Mouse (Mus musculus): ENCODE measurements around the gene Col6a3.

Col6a3 gene

DNA sequence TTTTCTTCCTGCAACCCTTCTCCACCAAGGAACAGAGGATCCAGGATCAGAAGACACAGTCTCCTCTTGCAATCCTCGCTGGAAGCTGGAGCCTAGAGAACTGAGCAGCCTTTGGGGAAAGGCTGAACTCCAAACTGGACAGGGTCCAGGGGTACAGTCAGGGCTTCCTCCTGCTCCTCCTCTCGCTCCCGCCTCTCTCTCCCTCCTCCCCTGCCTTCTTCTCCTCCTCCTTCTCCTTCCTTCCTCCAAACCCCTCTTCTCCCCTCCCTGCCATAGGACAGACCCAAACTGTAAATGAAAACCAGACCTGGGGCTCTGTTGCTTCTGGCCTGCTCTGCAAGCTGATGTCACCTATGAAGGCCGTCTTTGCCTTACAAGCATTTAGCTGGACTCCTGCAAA is at the start of gene Col6a3:
Gene Col6a3 (minus strand): TSS at position 136 of the 400 bp plus-strand sequence.
- DNase-seq (ENCODE audit: low spot score): no peak

DNA sequence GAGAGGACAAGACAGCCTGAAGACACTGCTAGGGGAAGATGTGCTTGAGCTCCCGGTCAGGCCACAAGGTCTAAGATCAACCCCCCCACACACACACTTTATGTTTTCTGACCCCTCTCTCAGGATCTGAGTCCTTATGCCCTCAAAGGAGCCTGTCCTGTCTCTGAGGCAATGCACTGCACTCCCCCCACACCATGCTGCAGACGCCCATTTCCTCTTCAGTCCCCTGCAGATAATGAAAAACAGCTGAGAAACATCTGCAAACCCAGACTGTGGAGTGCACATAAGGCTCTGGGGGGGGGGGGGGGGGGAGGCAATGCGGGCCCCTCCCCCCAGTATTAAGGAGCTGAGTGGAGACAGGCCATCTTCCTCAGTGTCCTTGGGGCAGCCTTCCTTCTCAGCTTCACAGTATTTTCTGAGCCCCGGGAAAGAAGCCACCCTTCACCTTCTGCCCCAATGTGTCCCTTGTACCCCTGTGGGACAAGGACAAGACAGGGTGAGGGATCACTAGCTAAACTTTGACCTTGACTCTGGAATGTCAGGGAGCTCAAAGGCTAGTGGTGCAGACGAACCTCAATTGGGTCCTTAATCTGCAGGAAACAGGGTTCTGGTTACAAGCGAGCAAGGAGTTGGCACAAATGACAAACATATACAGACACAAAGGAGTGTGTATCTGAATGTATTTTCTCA is 42.1 kb upstream of the Col6a3 start:
- DNase-seq (ENCODE audit: low spot score): no peak

DNA sequence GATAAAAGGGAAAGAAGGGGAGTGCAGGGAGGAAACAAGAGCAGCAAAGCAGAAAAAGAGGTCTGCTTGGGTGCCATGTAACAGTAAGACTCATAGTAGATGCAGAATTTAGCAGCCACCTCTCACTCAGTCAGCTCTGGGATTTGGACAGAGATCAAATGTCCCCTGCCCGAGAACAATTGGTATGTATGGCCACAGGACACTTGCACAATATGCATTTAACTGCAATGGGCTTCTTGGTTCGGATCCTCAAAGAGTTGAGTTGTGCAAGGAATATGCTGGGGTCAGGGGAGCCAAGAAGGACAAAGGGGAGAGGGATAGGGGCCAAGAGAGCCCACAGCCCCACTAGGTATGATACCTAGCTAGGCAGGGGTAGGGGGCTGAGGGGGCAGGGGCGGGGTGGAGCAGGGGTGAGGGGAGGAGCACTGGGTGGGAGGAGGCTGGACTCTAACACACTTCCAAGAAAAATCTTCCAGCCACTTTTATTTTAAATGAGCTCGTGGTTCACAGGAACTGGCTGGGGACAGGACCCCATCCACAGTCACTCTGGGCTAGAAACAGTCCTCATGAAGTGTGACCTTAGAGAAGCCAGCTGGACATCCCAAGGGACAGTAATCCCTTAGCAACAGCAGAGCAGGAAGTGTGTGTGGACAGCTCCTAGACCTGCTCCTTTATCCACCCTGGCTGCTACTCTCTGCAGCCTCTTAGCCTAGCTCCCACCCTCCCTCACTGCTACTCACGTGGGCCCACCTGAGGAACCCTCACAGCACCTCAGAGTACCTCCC is 32.9 kb upstream of the Col6a3 start:
- DNase-seq (ENCODE audit: low spot score): no peak

DNA sequence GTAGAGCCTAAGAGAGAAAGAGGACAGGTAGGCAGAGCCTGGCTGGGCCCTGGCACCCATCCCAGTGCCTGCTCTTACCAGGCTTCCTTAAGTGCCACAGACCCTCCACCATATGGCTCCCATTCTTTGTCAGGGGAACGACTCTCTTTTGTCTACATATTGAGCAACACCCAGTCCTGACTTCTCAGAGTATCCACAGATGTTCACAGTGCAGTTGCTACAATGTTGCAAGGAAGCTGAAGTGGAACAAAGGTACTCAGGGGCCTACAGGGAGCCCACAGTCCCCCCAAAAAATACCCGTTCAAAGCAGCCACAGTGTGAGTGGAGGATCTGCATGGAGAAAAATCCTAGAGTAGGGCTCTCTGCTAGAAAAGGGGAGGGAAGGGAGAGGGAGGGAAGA is 32.2 kb upstream of the Col6a3 start:
- DNase-seq (ENCODE audit: low spot score): no peak

DNA sequence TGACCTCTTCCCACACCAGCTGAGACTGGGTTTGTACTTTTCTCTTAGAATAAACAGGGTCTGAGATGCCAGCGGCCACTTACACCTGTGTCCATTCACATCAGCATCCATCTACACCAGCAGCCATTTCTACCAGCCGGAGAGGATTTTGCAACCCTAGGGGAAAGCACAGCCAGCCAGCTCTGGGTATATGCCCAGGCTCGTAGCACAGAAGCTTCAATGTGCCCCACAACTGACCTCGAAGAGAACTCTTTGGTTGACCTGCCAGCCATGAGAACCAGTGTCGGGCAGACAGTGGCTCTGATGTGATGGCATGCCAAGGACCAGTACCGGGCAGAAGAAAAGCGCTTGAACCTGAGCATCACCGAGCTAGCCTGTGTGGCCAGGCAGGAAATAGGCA is 31.6 kb upstream of the Col6a3 start:
- no peak for DNase-seq (ENCODE audit: low spot score)

DNA sequence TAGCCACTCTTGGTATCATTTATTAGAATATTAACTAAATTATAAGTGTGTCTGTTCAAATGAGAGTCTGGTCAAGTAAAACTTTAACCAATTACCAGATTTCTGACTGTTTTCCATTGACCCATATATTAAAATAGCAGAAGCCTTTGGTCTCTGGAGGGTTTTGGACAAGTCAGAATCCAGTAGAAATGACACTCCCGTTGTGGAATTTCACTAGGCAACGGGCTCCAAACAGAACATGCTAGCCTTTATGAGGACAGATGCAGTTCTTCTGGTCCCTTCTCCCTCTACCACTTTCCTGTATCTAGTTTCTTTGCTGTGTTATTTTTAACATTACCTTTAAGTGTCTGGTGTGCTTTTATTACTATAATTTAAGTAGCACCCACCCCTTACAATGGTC is 26.8 kb upstream of the Col6a3 start:
- DNase-seq (ENCODE audit: low spot score): no peak

DNA sequence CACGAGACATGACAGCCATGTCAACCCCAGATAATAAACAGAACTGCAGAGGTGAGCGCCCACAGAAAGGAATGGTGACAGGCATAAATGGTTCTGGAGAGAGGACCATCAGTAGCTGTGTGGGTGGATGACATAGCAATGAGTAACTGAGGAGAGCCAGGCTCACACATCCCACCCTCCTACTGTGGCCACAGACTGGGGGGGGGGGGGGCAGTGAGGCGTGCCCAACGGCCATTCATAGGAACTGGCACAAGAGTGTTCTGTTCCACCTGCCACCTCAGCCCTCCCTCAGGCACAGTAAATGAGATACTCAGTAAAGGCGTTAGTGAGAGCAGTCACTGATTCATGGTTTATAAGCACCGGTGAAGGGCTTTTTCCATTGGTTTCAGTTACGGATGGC is 23.0 kb upstream of the Col6a3 start:
- DNase-seq (ENCODE audit: low spot score): no peak

DNA sequence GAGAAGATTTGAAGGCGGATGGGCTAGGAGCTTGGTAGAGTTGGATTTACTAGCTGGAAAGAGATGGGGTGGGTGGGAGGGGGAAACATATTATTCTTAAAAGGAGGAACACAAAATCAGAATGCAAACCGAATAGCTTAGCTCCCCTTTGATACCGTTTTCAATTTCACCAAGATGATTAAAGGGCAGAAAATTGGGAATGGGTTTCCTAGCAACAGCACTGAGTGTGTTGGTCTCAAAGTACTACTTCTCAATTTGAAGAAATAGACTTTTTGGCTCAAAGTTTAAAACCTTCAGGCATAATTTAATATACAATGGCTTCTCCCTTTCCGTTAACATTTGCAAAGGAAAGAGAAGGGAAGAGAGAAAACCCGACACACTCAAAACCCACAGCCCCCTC is 12.1 kb upstream of the Col6a3 start:
- no peak for DNase-seq (ENCODE audit: low spot score)

DNA sequence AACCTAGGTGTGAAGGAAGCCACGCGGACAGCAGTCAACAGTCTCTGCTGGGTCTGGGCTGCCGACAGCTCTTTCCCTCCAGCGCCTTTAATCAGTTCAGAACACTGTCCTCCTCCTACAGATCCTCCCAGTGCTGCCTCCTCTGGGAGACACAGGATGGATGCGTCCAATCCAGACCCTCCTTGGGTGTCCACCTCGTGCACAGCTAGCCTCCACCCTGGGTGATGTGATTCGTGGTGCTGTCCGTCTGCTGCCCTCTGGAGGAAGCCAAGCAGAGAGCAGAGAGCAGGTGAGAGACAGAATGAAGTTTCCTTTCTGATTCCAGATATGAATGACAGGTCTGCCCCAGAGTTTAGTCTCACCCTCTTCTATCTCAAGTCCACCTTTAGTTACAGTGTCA is 6.1 kb upstream of the Col6a3 start:
- DNase-seq (ENCODE audit: low spot score): no peak

DNA sequence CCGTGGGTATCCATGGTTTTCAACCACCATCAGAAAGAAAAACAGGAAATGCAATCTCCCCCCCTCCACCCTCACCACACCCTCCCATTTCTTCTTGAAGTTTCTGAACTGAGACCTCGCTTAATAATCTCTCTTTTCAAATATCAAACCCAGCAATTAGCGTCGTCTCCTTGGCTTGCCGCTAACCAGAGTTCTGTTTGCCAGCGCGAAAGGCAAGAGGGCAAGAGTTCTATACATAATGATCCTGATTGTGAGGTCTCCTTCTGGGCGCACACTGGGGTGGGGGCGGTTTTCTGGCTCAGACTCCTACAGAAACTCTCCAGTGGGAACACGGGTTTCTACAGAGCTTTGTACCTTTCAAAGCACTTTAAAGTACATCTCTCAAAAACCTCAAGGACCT is 1.4 kb upstream of the Col6a3 start:
- no peak for DNase-seq (ENCODE audit: low spot score)

DNA sequence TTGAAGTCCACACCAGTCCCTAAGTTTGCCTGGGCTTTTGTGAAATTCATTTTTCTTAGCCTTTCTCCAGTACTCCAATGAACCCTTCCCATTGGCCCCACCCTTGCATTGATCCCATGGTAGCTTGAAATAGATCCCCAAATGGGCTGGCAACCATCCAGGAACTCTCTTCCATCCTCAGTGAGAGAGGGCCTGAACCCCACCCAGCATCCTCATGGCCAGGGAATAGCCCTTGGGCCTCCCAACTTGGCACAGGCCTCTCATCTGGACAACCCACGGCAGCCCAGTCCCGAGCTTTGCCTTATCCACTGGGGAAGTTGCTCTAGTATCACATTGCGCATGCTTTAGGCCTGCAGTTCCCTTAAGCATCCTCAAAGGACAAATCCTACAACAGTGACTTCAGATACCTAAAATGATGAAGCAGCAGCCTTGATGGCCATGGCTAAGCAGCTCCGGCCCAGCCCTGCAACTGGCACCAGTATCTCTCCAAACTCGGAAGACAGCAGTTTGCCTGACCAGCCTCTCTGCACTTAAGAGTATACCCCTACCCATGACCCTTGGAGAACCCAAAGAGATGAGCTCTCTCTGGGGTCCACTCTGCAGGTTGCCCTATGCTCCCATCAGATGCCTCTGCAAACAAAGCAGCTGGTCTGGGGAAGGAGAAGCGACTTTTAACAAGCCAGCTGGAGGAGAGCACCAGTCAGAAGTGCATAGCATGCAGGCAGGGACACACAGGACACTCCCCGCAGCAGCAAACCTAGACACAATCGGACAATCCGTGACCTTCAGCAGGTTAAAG is 783 bp downstream of the Col6a3 start:
- DNase-seq (ENCODE audit: low spot score): no peak

DNA sequence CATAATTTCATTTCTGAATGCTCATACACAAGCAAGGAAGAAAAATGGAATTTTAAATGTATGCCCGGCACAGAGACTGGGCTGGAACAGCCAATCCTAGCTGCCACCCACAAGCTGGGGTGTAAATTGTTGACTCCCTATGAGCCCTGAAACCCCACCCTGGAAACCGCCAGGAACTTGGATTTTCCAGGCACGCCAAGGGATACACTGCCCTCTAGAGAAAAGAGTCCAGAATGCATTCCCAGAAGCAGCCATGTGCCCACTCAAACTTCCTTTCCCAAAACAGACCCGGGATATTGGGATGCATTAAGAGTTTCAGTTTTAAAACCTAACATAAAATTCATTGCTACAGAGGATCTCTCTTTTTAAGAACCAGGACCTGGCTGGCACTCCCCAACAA is 3.5 kb downstream of the Col6a3 start:
- no peak for DNase-seq (ENCODE audit: low spot score)

DNA sequence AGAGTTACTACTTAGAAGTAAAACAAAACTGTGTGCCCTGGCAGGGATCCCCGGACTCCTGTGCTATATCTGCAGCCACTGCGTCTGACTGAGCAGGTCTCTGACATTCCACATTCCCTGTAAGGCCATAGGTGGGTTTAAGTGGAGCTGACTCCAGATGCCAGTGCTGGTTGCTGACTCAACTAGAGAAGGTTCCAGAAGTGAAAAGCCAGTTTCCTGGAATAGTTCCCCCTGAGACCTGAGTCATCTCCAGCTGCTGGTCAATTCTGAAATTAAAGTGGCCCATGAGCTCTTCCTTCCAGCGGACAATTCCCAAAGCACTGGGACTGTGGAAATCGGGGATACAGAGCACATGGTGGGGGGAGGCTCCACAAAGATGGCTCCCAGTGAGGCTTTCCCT is 5.1 kb downstream of the Col6a3 start:
- no peak for DNase-seq (ENCODE audit: low spot score)

DNA sequence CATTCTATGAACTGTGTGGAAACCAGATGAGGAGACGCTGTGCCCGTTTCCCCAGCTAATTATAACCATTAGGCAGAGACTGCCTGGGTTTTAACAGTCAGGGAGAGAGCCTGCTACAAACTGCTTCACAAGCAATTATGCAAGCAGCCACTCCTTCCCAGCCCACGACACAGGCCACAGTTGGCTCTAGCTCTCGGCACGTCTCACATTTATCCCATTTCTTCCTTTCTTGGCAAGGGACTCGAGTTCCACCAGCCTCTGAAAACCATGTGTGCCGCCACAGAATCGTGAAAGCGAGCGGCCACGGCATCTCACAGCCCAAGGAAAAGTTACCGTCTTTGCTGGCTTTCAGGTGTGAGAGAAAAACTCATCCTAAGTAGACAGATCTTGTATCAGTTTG is 5.5 kb downstream of the Col6a3 start:
- DNase-seq (ENCODE audit: low spot score): no peak

DNA sequence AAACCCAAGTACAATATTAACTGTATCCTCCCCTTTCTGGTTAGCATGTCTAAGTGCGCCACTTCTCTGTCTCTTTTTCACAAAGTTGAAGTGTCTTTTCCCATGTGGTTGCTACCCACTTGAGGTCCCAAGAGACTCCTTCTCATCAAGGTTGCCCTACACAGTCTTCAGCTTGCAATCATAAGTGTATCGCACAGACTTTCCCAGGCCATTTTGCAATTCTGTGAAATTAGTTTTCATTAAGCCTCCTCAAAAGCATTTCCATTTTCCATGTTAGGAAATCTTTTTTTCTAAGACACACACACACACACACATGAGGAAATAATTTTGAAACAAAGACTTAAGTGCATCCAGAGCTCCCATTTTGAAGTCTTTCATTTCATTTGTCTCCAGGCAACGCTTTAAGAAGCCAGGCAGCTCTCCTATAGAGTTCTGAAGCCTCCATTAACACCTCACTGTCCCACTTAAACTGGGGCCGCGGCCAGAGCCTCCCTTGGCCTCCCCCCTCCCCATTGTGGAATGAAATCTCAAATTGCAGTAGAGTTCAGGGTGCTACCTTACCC is 7.5 kb downstream of the Col6a3 start:
- no peak for DNase-seq (ENCODE audit: low spot score)

DNA sequence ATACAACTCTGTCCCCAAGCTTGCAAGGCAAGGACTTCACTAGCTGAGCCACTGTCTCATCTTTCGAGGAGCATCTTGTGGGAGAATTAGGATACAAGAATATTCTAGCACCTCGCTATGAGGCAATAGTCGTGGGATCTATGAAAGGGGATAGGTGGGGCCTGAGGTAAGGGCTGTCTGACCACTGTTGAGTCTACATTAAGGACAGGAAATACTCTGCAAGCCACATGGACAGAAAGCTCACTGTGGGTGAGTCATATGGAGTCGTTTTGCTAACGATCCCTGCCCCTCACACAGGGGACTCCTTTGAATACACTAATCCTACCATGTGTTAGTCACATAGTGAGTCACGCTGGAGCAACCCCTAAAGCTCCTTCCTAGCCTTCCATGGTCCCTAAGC is 9.1 kb downstream of the Col6a3 start:
- DNase-seq (ENCODE audit: low spot score): no peak

DNA sequence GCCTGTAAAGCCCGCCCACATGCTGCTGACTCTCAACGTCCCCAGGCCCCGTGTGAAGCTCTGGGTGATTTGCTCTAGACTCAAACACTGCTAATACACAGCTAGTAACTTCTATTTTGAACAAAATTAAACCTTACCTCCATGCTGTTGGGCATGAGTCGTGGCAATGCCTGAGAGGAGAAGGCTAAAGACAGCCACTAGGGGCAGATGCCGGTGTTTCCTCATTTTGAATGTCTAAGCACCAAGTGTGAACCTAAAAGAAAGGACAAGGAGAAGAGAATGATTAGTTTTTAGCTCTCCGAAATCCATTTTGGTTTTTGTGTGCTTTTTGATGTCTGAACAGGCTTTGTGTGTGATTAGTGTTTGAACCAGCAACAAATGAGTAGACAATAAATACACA is 13.8 kb downstream of the Col6a3 start:
- no peak for DNase-seq (ENCODE audit: low spot score)

DNA sequence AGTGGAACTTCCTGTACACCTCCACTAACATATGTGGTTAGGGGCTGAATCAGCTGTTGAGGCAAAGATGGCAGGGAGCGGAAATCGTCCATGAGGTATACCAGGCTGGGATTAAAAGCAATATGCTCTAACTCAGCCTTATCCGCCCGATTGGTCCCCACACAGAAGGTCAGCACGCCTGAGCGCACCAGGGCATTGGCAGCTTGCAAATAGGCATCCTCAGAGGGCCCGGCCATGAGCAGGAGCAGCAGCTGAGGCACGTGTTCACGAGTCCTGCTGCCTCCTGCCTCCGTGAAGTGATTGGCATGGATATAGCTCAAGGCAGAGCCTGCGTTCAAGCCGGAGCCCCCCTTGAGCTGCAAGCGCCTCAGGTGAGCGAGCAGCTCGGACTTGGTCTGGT is 30.5 kb downstream of the Col6a3 start:
- no peak for DNase-seq (ENCODE audit: low spot score)

DNA sequence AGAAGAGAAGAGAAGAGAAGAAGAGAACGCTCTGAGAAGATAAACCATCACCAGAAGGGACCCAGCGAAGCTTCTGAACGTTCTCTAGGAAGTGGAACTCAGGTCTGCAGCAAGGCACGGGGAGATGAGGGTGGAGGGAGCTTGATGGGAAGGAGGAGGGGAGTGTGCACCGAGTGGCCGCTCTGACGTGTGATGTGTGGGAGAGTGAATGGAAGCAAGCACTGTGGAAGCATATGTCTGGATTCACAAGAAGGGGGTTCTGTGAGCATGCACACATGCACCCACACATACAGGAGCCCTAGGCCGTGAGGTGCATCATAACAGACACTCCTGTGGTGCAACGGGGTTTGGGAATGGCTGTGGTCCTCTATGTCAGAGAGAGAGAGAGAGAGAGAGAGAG is 34.8 kb downstream of the Col6a3 start:
- no peak for DNase-seq (ENCODE audit: low spot score)

DNA sequence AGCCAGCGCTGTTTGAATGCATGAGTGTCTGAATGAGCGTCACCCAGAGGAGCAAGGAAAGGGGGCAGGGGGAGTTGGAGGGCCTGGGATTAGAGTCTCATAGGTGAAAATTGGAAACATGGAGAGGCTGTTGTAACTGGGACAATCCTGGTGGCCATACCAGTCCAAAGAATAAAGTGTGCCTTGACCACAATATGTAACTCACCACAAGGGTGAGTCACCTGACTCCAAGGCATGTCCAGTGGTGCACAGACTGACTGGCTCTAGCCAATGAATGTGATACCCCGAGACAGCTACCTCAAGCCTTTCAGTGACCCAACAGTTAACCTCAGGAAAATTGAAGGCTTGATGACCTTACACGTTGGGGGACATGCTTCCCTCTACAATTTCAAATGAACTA is 40.7 kb downstream of the Col6a3 start:
- no peak for DNase-seq (ENCODE audit: low spot score)

DNA sequence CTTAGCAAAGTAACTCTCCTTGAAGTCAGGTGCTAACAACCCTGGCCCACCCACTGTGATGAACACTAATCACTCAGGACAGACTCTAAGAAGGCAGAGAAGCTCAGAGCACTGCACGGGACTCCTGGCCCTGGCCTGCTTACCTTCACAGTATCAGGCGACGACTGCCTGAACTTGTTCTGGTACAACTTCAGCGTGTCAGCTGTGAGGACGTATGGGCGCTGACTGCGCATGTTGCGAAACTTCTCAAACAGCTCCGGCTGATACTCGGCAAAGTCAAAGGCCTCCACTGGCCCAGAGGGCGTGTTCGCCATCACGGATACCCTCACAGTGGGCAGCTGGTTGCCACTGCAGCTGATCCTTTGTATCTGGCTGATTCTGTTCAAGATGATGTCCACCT is 42.7 kb downstream of the Col6a3 start:
- no peak for DNase-seq (ENCODE audit: low spot score)

DNA sequence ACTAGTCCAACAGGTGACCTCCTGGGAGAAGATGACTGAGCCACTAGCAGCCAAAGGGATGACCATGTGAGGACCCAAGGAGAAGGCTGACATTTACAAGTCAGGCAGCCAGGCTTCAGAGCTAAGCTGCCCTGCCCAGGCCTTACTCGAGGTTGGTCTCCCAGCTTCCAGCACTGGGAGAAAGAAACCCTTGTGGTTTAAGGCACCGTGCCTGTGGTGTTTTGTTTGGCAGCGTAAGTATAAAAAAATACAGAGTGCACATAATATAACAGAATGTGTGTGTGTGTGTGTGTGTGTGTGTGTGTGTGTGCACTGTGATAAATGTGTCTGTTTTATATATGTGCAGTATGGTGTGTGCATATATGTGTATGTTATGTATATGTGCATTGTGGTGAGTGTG is 43.3 kb downstream of the Col6a3 start:
- no peak for DNase-seq (ENCODE audit: low spot score)

Data from c-Kit-positive CD71-positive TER-119-positive erythroid progenitor cells, embryonic 14.5 days (primary cell).